Comparison of ENCODE assay signal across 25 mouse cellular contexts in genomic region chr3:38543816-38544215, GRCm38 (mm10).
"Had no signal": no experiment of that assay in that cellular context is flagged by ENCODE, and none has a peak within 500 bp of the region (broad histone marks: within the 10 kb centered on the region; RNA-seq: fewer than 3 reads in every experiment).

No protein-coding gene starts in this region.

- H3K4me1 ChIP-seq: forebrain, embryonic 12.5 days; forebrain, embryonic 13.5 days; forebrain, embryonic 15.5 days; heart, embryonic 10.5 days had no signal

- H3K4me3 ChIP-seq: embryonic facial prominence, embryonic 10.5 days; embryonic facial prominence, embryonic 12.5 days; embryonic facial prominence, embryonic 13.5 days; embryonic facial prominence, embryonic 15.5 days; erythroblast, embryonic 14.5 days; forebrain, embryonic 10.5 days; forebrain, embryonic 12.5 days; forebrain, embryonic 13.5 days; forebrain, embryonic 15.5 days; gastrocnemius, adult 2 months; heart, adult 2 months; heart, embryonic 10.5 days had no signal

- H3K9ac ChIP-seq: embryonic facial prominence, embryonic 12.5 days; embryonic facial prominence, embryonic 13.5 days; embryonic facial prominence, embryonic 15.5 days; forebrain, embryonic 12.5 days; forebrain, embryonic 13.5 days; forebrain, embryonic 15.5 days; forebrain, postnatal 0 days had no signal

- H3K4me2 ChIP-seq: embryonic facial prominence, embryonic 12.5 days; embryonic facial prominence, embryonic 13.5 days; embryonic facial prominence, embryonic 15.5 days; forebrain, embryonic 12.5 days; forebrain, embryonic 13.5 days; forebrain, embryonic 15.5 days had no signal

- DNase-seq: cerebellum, adult 9-11 months; cerebellum, postnatal 10 days; cerebellum, postnatal 14 days; cerebellum, postnatal 25 days; cerebellum, postnatal 36 days; embryo, embryonic 11 days; forebrain, postnatal 0 days; gastrocnemius, adult 2 months; gastrocnemius, postnatal 10 days; gastrocnemius, postnatal 14 days; gastrocnemius, postnatal 25 days; gastrocnemius, postnatal 36 days; heart, adult 11 months; heart, adult 18-20 months; heart, adult 2 months had no signal

- H3K27me3 ChIP-seq: embryonic facial prominence, embryonic 12.5 days; embryonic facial prominence, embryonic 13.5 days; embryonic facial prominence, embryonic 15.5 days; forebrain, embryonic 12.5 days; forebrain, embryonic 13.5 days; forebrain, embryonic 15.5 days had no signal

- H3K27ac ChIP-seq: embryonic facial prominence, embryonic 10.5 days; embryonic facial prominence, embryonic 12.5 days; embryonic facial prominence, embryonic 13.5 days; embryonic facial prominence, embryonic 15.5 days; forebrain, embryonic 10.5 days; forebrain, embryonic 12.5 days; forebrain, embryonic 13.5 days; forebrain, embryonic 15.5 days; gastrocnemius, adult 2 months; heart, adult 2 months; heart, embryonic 10.5 days had no signal

- H3K9me3 ChIP-seq: embryonic facial prominence, embryonic 10.5 days; embryonic facial prominence, embryonic 12.5 days; embryonic facial prominence, embryonic 13.5 days; embryonic facial prominence, embryonic 15.5 days; forebrain, embryonic 10.5 days; forebrain, embryonic 12.5 days; forebrain, embryonic 13.5 days; forebrain, embryonic 15.5 days; heart, embryonic 10.5 days had no signal

- H3K36me3 ChIP-seq: embryonic facial prominence, embryonic 10.5 days; embryonic facial prominence, embryonic 12.5 days; embryonic facial prominence, embryonic 13.5 days; embryonic facial prominence, embryonic 15.5 days; forebrain, embryonic 10.5 days; forebrain, embryonic 12.5 days; forebrain, embryonic 15.5 days; heart, embryonic 10.5 days had no signal
